Mouse (Mus musculus) hindbrain, embryonic 15.5 days (tissue): ENCODE results near the gene Rfng. TPM values are rescaled to one million over a fixed set of nuclear protein-coding genes. Genes with fewer than 3 reads are reported as not detected.
"Not testable (repeated sequence)": the region's sequence is repeated elsewhere in the genome, so short reads cannot be mapped to it uniquely, and the experiment has no call there.

ENCODE experiments used
- ATAC-seq: fragments of 200-750 bp; cut with Nextera tagmentation; 2 replicates; pipeline ENCODE4 v1.8.0; 2017; ENCODE audit warnings: low read depth, moderate number of reproducible peaks, moderate TSS enrichment; ENCODE audit not compliant: low FRiP score
- H3K27ac ChIP-seq: fragments of 300-500 bp; sonication (generic); replicated peaks from 2 replicates; pipeline ENCODE4 v1.5.1; 2015; ENCODE audit warnings: mild to moderate bottlenecking, inconsistent platforms
- H3K27me3 ChIP-seq: fragments of 300-500 bp; sonication (generic); 2 replicates; pipeline ENCODE4 v1.6.1; 2015; ENCODE audit warnings: control low read depth, inconsistent platforms
- H3K36me3 ChIP-seq: fragments of 300-500 bp; sonication (generic); 2 replicates; pipeline ENCODE4 v1.6.1; 2015; ENCODE audit warnings: control low read depth, inconsistent platforms
- H3K4me1 ChIP-seq: fragments of 300-500 bp; sonication (generic); replicated peaks from 2 replicates; pipeline ENCODE4 v1.6.1; 2015; ENCODE audit warnings: control low read depth, inconsistent platforms
- H3K4me2 ChIP-seq: fragments of 300-500 bp; sonication (generic); 2 replicates; pipeline ENCODE4 v1.6.1; 2015; ENCODE audit warnings: moderate library complexity, mild to moderate bottlenecking, inconsistent platforms
- H3K4me3 ChIP-seq: fragments of 300-500 bp; sonication (generic); 2 replicates; pipeline ENCODE4 v1.5.1; 2015; ENCODE audit warnings: mild to moderate bottlenecking, inconsistent platforms
- H3K9ac ChIP-seq: fragments of 300-500 bp; sonication (generic); 2 replicates; pipeline ENCODE4 v1.6.1; 2015; ENCODE audit warnings: inconsistent platforms
- H3K9me3 ChIP-seq: fragments of 300-500 bp; sonication (generic); 2 replicates; pipeline ENCODE4 v1.6.1; 2016; ENCODE audit warnings: control low read depth, inconsistent platforms
- WGBS: fragments of 180-500 bp; shearing (Covaris S2); methylation state at CpG from one replicate; pipeline ENCODE4 v1.1.7; 2015; 5-methylcytosine and 5-hydroxymethylcytosine counted together
- polyA plus RNA-seq: library from polyadenylated mRNA; unstranded; fragments of >200 nt; fragmentation: Nextera tagmentation; extraction: Ambion mirVana; gene quantifications from 2 replicates; pipeline ENCODE4 v1.2.1, GENCODE M21; 2015

The Rfng gene
- 119 and 141 TPM in 2 replicates for polyA plus RNA-seq

DNA sequence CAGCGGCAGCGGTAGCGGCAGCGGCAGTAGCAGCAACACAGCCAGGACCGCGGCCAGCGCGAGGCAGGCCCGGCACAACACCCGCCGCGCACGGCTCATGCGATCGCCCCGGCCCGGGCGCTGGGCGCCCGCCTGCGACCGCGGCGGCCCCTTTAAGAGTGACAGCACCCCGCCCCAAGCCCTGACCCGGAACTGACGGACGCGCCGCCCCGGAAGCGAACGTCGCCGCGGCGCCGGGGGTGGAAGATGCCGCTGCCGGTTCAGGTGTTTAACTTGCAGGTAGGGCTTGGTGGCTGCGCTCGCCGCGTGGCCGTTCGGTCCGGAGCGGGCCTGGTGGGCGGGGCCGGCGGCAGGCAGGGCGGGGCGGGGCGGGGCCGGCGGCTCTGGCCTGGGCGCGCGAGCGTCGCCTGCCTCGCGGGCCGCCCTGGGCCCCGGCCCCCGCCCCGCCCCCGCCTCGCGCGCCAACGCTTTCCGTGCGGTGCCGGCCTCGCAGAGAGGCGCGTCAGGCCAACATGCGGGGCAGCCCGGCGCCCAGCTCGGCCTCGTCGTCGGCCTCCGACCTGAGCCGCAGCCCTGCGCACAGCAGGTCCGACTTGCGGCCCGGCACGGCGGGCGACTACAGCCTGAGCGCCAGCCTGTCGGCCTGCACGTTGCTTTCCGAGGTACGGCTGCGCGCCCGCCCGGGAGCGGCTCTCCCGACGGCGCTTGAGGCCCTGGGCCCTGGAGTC lies at the start of gene Rfng, which contains the start of gene Gps1:
TSS of gene Rfng (minus strand) at position 144 of the 728 bp plus-strand sequence.
TSS of gene Gps1 (plus strand) at position 209 of the 728 bp plus-strand sequence.
- Histone ChIP-seq H3K27ac (peak within 1 kb of the TSS; percentile 89), H3K9me3 (no peaks in the 10 kb centered on the region), H3K9ac (peak within 1 kb of the TSS; percentile 99), H3K4me2 (peak within 1 kb of the TSS; percentile 87), H3K4me1 (peaks cover 31% of the 10 kb centered on the region), H3K36me3 (peaks cover 39% of the 10 kb centered on the region), H3K27me3 (no peaks in the 10 kb centered on the region), H3K4me3 (peak within 1 kb of the TSS; percentile 98)
- ATAC-seq = peak; percentile 88
- 0% methylated on average over 103 of the region's 107 CpGs for WGBS

DNA sequence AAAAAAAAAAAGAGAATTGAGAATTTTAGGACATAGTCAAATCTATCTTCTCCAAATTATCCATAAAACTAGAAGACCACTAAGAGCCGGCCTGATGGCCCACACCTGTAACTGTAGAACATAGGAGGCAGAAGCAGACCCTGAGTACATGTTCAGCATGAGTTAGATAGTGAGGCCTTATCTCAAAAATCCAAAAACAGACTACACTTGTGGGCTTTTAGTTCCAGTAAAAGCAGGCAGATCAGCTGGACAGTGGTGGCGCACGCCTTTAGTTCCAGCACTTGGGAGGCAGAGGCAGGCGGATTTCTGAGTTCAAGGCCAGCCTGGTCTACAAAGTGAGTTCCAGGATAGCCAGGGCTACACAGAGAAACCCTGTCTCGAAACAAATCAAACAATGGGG lies 49.0 kb upstream of the Rfng start:
- not testable (repeated sequence) for H3K27me3 ChIP-seq, H3K36me3 ChIP-seq, H3K9ac ChIP-seq, H3K4me1 ChIP-seq, H3K4me2 ChIP-seq, ATAC-seq, H3K4me3 ChIP-seq, H3K9me3 ChIP-seq
- 93% methylated on average over 5 of the region's 5 CpGs for WGBS
- H3K27ac ChIP-seq = peak overlapping the region; percentile 72

DNA sequence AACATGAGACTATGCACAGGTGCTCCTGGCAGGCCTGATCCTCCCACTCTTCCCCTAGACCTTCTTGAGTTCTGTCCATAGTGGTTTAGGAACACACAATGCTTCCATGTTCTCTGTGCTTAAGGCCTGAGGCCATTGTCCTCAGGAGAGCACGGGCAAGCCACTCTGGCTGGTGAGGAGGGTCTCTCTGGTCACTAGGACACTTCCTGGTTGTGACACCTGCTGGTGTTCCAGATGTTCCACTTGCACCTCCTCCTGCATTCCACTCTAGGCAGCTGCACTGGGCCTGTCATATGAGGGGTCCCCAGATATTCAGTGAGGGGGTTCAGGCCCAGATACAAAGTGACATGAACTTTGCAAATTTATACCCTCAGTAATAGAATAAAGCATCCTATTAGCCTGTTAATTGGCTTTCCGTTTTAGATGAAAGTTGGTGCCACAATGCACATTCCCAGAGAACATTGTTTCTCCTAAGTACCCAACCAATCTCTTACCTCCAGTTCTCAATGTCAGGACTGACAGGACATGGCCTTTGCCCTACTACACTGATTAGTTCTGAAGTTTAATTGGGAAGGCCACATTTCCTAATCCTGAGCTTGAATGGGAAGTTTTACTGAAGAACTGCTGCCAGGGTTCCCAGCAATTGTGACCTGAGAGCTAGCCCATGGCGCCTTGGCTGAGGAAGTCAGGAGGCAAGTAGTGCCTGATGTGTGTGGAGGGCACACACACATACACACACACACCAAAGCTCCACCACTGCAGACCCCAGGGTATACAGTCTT lies 47.8 kb upstream of the Rfng start:
- no peaks in the 10 kb centered on the region for H3K36me3 ChIP-seq
- H3K4me3 ChIP-seq = no peak overlapping the region
- H3K27ac ChIP-seq = no peak overlapping the region
- H3K27me3 ChIP-seq = no peaks in the 10 kb centered on the region
- ATAC-seq = no peak
- H3K4me2 ChIP-seq = no peak overlapping the region
- H3K4me1 ChIP-seq = peaks cover 4% of the 10 kb centered on the region; the same call in 1 of the 2 replicates
- no peak overlapping the region for H3K9ac ChIP-seq
- no peaks in the 10 kb centered on the region for H3K9me3 ChIP-seq
- 87% methylated on average over 3 of the region's 3 CpGs for WGBS

DNA sequence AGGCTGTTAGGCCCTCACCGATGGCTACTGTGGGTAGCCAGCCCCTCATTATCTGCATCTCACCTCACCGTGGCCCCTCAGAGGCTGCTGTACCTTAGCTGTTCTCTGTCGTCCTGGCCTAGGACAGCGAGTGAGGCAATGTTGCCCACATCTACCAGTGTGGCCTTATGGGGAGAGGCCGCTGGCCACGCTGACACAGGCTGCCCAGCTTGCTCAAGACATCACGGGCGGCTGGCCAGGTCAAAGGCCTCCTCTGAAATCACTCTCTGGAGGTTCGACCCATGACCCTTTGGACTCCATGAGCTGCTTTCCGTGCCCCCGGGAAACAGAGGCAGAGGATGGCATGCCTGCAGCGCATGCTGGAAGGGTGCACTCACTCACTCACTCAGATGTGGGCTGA lies 46.7 kb upstream of the Rfng start:
- Histone ChIP-seq H3K36me3 (no peaks in the 10 kb centered on the region; the same call in 1 of the 2 replicates), H3K4me1 (peaks cover 10% of the 10 kb centered on the region), H3K27ac (no peak overlapping the region), H3K27me3 (no peaks in the 10 kb centered on the region), H3K9me3 (no peaks in the 10 kb centered on the region), H3K4me2 (no peak overlapping the region), H3K9ac (no peak overlapping the region), H3K4me3 (no peak overlapping the region)
- ATAC-seq = no peak
- 81% methylated on average over 12 of the region's 12 CpGs for WGBS

DNA sequence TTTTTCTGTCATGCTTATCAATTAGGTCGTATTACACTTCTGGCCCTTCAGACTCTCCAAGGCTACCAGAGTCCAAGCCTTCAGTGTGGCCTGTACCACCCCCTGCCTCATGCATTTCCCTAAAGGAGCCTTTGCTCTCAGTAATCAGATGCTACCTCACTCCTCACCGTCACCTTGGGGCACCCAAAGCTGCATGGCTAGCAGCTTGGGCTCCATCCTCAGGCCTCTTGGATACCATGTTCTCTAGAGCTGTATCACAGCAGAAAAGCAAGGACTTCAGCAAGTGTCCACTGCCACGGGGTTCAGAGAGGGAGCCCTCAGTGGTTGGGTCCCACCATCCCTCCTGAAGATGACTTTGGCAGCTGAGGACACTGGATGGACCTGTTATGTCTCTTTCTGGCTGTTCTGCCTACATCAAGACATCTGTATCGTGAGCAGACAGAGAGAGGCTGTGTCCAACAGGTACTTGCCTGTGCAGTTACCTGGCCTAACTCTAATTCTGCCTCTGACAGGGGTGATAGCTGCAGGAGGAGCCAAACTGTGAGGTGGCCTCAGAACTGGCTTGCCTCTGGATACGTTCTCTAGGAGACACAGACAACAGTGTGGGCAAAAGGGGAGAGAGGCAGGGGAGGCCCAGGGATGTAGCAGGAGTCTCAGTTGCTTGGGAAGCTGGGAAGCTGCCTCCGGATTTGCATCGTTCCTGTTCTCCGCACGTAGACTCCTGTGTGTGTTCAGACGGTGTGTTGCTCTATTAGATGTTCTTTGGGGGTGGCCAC lies 45.9 kb upstream of the Rfng start:
- Histone ChIP-seq H3K36me3 (no peaks in the 10 kb centered on the region; the same call in 1 of the 2 replicates), H3K4me2 (no peak overlapping the region), H3K4me1 (peaks cover 17% of the 10 kb centered on the region), H3K9me3 (no peaks in the 10 kb centered on the region), H3K27me3 (no peaks in the 10 kb centered on the region), H3K9ac (no peak overlapping the region), H3K27ac (no peak overlapping the region), H3K4me3 (no peak overlapping the region)
- ATAC-seq = no peak
- WGBS = 93% methylated on average over 10 of the region's 10 CpGs

DNA sequence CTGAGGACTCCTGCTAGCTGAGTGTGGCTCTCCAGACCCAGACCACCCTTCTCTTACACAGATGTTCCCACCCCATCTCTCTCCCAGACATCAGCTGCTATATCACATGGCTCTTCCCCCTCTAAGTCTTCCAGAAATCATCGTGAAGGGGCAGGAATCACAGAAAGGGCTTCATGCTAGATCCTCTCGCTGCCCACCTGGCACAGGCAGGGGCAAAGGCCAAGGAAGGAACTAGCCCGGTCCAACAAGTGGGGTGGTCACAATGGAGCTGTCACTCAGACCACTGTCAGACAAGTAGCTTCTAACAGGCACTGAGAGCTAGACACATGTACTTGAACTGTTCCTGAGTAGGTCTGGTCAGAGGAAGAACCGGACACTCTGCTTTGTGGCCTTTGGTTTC lies 44.4 kb upstream of the Rfng start:
- no peaks in the 10 kb centered on the region for H3K27me3 ChIP-seq
- no peaks in the 10 kb centered on the region for H3K9me3 ChIP-seq
- no peak overlapping the region for H3K9ac ChIP-seq
- WGBS = 74% methylated on average over 4 of the region's 4 CpGs
- H3K27ac ChIP-seq = no peak overlapping the region
- H3K4me3 ChIP-seq = no peak overlapping the region
- no peak for ATAC-seq
- H3K36me3 ChIP-seq = no peaks in the 10 kb centered on the region; the same call in 1 of the 2 replicates
- peaks cover 16% of the 10 kb centered on the region for H3K4me1 ChIP-seq
- H3K4me2 ChIP-seq = no peak overlapping the region

DNA sequence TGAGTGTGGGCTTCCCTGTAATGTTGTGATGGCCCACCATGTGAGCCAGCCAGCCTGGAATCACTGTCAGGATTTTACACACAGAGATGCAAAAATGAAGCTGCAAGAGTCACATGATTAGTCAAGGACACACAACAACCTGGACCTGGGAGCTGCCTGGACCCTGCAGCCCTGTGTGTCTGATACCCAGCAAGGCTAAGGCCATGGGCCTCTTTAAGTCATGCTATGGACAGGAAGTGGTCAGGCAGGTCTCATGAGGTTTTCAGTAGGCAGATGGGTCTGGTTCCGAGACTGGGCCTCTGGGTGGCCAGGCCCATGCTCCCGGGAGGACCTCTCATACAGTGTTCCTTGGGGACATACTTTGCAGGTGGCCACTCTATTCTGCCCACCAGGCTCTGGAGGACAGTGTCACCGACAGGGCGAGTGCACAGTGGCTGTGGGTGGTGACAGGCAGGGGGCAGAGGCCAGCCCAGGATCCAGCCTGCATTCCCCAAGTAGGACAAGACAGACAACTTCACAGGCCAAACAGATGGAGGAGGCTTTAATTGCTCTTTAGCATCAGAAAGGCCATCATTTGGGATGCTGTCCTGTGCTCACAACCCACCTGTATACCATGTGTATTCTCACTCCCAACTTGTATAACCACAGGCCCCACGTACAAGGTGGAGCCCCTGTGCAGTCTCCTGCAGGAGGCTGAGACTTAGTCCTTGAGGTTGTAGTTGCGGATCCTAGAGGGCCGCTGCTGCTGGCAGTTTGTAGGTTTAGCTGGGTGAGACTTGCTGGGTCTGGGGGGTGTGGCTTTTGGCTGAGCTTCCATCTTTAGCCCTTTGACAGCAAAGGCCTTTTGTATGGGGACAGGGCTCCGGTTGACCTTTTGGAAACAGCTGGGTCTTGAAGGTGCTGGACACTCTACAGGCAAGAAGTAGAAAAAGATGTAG lies 42.3 kb upstream of the Rfng start:
- Histone ChIP-seq H3K9ac (peak overlapping the region; percentile 85; the same call in 1 of the 2 replicates), H3K27ac (peak overlapping the region; percentile 100), H3K9me3 (no peaks in the 10 kb centered on the region), H3K4me1 (peaks cover 35% of the 10 kb centered on the region), H3K36me3 (no peaks in the 10 kb centered on the region; the same call in 1 of the 2 replicates), H3K4me3 (no peak overlapping the region), H3K4me2 (no peak overlapping the region), H3K27me3 (no peaks in the 10 kb centered on the region)
- 79% methylated on average over 8 of the region's 8 CpGs for WGBS
- no peak for ATAC-seq

DNA sequence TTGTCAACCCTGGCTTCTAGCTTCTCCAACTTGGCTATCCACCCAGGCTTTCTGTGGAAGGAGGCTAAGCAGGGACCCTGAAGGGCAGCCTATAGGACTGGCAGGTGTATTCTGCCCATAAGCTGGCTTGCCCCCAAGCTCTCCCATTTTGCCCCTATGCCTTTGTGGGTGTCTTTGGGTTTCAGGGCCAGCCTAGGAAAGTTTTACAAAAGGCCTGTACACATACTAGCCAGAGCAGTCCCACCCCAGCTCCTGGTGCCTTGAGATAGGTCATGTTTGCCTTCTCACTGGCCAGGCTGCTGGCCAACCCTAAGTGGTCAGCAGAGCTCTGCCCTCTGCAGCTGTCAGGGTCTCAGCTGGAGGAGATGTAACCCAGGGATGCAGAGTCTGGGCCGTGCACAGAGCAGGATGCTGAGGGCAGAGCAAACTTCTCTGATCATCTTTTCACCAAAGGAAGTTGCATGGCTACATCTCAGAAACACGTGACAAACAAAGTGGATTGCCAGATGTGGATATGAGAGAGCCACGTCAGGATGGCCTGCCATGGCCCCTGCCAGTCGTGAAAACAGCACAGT lies 41.4 kb upstream of the Rfng start:
- no peak for ATAC-seq
- Histone ChIP-seq H3K9me3 (no peaks in the 10 kb centered on the region), H3K4me3 (peak overlapping the region; percentile 64), H3K27ac (peak overlapping the region; percentile 100), H3K36me3 (peaks cover 8% of the 10 kb centered on the region; the same call in 1 of the 2 replicates), H3K4me1 (peaks cover 44% of the 10 kb centered on the region), H3K4me2 (peak overlapping the region; percentile 85), H3K9ac (peak overlapping the region; percentile 85), H3K27me3 (no peaks in the 10 kb centered on the region)
- WGBS = 47% methylated on average over 4 of the region's 4 CpGs

DNA sequence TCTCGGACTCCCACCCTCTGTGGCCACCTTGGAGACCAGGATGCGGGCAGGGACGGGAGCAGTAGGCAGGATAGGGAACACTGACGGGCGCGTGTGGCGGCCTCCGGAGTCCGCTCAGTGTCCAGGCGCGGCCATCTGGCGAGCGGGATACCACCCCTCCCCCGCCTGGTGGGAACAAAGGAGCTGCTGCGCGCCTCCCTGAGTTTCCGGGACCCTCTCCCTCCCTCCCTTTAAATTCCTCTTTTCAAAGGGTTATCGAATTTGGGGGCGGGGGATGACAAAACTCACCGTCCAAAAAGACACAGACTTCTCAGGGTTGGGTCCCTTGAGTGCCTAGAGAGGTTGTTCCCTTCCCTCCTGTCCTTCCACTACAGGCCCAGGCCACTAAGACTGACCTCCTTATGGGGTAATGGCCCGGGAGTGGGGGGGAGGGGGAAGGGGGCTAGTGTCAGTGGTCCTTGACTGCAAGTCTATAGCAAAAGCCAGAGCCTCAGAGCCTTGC lies 40.8 kb upstream of the Rfng start:
- Histone ChIP-seq H3K4me3 (peak overlapping the region; percentile 64), H3K27me3 (no peaks in the 10 kb centered on the region), H3K4me1 (peaks cover 45% of the 10 kb centered on the region), H3K36me3 (peaks cover 13% of the 10 kb centered on the region; the same call in 1 of the 2 replicates), H3K27ac (peak overlapping the region; percentile 100), H3K9me3 (no peaks in the 10 kb centered on the region), H3K4me2 (peak overlapping the region; percentile 85), H3K9ac (peak overlapping the region; percentile 85)
- WGBS = under 1% methylated on average over 21 of the region's 21 CpGs
- peak; percentile 4; the same call in 1 of the 2 replicates for ATAC-seq

DNA sequence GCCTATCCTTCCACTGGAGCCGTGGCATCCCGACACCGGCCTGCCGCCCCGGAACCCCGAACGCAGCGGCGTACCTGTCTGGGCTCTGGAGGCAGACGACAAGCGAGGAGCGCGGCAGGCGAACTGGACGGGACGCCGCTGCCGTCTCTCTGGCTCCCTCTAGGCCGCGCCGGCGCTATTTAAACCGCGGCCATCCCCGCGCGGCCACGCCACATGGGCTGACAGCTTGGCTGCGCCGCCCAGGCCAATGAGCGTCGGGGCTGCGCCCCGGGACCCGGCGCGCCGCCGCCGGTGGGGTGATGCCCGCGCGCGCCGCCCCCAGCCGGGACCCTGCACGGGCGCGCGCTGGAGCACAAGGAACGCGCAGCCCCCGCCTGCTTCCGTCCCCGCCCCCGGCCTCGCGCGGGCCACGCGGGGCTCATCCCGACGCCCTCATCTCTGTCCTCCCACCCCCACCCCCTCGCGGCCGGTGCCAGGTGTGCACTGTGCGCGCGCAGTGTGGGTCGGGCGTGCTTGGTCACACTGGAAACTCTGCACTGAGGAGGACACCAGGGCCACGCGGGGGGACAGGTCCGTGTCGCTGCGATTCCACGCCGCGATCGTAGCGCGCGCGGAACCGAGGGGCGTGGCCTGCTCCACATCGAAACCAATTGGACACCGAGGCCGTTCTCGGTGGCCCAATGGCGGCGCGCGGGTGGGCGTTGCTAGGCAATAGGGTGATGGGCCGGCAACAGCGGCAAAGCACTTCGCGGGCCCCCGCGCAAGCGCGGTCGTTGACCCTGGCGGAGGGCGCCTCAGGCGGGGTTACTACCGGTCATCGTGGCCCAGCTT lies 40.2 kb upstream of the Rfng start, which contains the start of gene Fasn:
TSS of gene Fasn (minus strand) at position 592 of the 831 bp plus-strand sequence.
- Histone ChIP-seq H3K9me3 (no peaks in the 10 kb centered on the region), H3K4me2 (peak within 1 kb of the TSS; percentile 85), H3K36me3 (peaks cover 20% of the 10 kb centered on the region), H3K27ac (peak within 1 kb of the TSS; percentile 100), H3K4me1 (peaks cover 45% of the 10 kb centered on the region), H3K9ac (peak within 1 kb of the TSS; percentile 85), H3K27me3 (no peaks in the 10 kb centered on the region), H3K4me3 (peak within 1 kb of the TSS; percentile 64)
- under 1% methylated on average over 94 of the region's 109 CpGs for WGBS
- ATAC-seq = peak; percentile 94
